Mouse (Mus musculus) embryonic fibroblast, embryonic 13.5 days (primary cell): ENCODE measurements around the gene B3galnt1.

Experiments used
- CTCF ChIP-seq: IDR thresholded peaks from 2 replicates; pipeline ENCODE4 v1.5.1; 2011; ENCODE audit warnings: mild to moderate bottlenecking, control low read depth, low read length, moderate library complexity, borderline replicate concordance; ENCODE audit not compliant: insufficient read depth
- POLR2A ChIP-seq: IDR thresholded peaks from 2 replicates; pipeline ENCODE4 v1.6.1; 2011; ENCODE audit warnings: low read depth, mild to moderate bottlenecking, control low read depth, low read length, moderate library complexity

DNA sequence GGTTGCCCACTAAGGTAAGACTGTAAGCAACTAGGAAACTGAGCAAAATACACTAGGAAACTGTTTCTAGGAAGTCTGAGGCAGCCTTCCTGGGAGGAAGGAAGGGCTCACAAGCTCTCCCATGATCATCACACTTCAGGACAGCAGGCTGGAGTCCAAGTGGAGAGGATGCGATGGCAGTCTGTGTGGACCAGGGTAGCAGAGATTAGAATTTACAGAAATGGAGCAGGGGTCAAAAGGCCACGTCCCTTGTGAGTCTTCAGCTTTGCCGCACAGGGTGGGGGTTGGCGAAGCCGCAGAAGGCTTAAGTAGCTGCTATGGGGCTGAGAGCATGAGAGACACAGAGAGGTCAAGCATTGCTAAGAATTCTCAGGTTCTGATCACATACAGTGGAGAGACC is 37.1 kb downstream of the B3galnt1 start:
- TF ChIP-seq CTCF (no peak), POLR2A (no peak)
